Mouse (Mus musculus) stomach, embryonic 15.5 days (tissue): ENCODE measurements around the gene Cct3. TPM values are rescaled to one million over a fixed set of nuclear protein-coding genes. Genes with fewer than 3 reads are reported as not detected.
"Not testable (repeated sequence)": the region's sequence is repeated elsewhere in the genome, so short reads cannot be mapped to it uniquely, and the experiment has no call there.

Experiments
- ATAC-seq: fragments of 200-750 bp; cut with Nextera tagmentation; 2 replicates; pipeline ENCODE4 v1.8.0; 2017; ENCODE audit warnings: low read depth, moderate number of reproducible peaks, moderate TSS enrichment; ENCODE audit not compliant: insufficient read depth, low FRiP score
- H3K27ac ChIP-seq: fragments of 300-500 bp; sonication (generic); 2 replicates; pipeline ENCODE4 v1.5.1; 2015; ENCODE audit warnings: mild to moderate bottlenecking, inconsistent platforms
- H3K27me3 ChIP-seq: fragments of 300-500 bp; sonication (generic); replicated peaks from 2 replicates; pipeline ENCODE4 v1.6.1; 2015; ENCODE audit warnings: inconsistent platforms
- H3K36me3 ChIP-seq: fragments of 300-500 bp; sonication (generic); 2 replicates; pipeline ENCODE4 v1.6.1; 2015; ENCODE audit warnings: inconsistent platforms
- H3K4me1 ChIP-seq: fragments of 300-500 bp; sonication (generic); 2 replicates; pipeline ENCODE4 v1.6.1; 2015; ENCODE audit warnings: inconsistent platforms
- H3K4me2 ChIP-seq: fragments of 300-500 bp; sonication (generic); 2 replicates; pipeline ENCODE4 v1.6.1; 2015; ENCODE audit warnings: mild to moderate bottlenecking, inconsistent platforms
- H3K4me3 ChIP-seq: fragments of 300-500 bp; sonication (generic); replicated peaks from 2 replicates; pipeline ENCODE4 v1.5.1; 2015; ENCODE audit warnings: inconsistent platforms
- H3K9ac ChIP-seq: fragments of 300-500 bp; sonication (generic); 2 replicates; pipeline ENCODE4 v1.6.1; 2015; ENCODE audit warnings: inconsistent platforms
- H3K9me3 ChIP-seq: fragments of 300-500 bp; sonication (generic); 2 replicates; pipeline ENCODE4 v1.6.1; 2016; ENCODE audit warnings: inconsistent platforms
- WGBS: fragments of 180-500 bp; shearing (Covaris S2); methylation state at CpG from one replicate; pipeline ENCODE4 v1.1.7; 2015; 5-methylcytosine and 5-hydroxymethylcytosine counted together
- polyA plus RNA-seq: library from polyadenylated mRNA; unstranded; fragments of >200 nt; fragmentation: Nextera tagmentation; extraction: Ambion mirVana; gene quantifications from 2 replicates; pipeline ENCODE4 v1.2.1, GENCODE M21; 2015

Gene Cct3
- polyA plus RNA-seq, 1 experiment from 2014 or later: 451 TPM

DNA sequence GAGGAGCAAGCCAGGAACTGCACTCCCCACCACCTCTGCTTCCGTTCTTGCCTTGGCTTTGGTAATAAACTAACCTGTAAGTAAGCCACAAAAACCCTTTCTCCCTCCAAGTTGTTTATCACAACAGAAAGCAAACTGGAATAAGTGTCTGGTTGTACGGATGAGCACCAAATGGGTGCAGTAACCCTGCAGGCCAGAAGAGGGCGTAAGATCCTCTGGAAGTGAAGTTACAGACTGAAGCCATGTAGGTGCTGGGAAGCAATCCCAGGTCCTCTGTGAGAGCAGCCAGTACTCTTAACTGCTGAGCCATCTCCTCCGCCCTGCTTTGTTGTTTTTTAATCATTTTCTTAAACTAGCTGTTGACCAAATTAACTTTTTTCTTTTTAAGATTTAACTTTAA is 22.9 kb upstream of the Cct3 start:
- 90% methylated on average over 4 of the region's 4 CpGs for WGBS
- no peaks in the 10 kb centered on the region for H3K27me3 ChIP-seq

DNA sequence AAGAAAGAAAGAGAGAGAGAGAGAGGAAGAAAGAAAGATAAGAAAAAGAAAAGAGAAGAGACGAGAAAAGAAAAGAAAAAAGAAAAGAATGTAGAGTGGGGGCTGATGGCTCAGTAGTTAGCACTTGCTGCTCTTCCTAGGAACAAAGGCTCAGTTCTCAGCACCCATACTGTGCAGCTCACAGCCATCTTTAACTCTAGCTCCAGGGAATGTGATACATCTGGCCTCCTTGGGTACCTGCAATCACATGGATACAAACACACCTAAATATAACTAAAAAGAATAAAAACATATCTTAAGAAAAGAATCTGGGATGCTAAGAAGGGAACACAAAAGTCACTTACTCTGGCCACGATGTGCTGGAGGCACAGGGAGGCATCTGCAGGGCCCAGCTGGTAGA is 20.8 kb upstream of the Cct3 start:
- 69% methylated on average over 2 of the region's 2 CpGs for WGBS
- Histone ChIP-seq H3K4me3 (no peak overlapping the region), H3K4me2 (no peak overlapping the region), H3K9me3 (no peaks in the 10 kb centered on the region), H3K9ac (no peak overlapping the region), H3K27ac (no peak overlapping the region), H3K36me3 (no peaks in the 10 kb centered on the region), H3K27me3 (no peaks in the 10 kb centered on the region), H3K4me1 (no peaks in the 10 kb centered on the region)
- no peak for ATAC-seq

More for the DNA sequence above, 22.9 kb upstream of the Cct3 start:
- Histone ChIP-seq H3K4me3 (no peak overlapping the region), H3K9me3 (no peaks in the 10 kb centered on the region), H3K9ac (no peak overlapping the region), H3K36me3 (no peaks in the 10 kb centered on the region), H3K4me1 (no peaks in the 10 kb centered on the region), H3K27ac (no peak overlapping the region), H3K4me2 (no peak overlapping the region)
- no peak for ATAC-seq

DNA sequence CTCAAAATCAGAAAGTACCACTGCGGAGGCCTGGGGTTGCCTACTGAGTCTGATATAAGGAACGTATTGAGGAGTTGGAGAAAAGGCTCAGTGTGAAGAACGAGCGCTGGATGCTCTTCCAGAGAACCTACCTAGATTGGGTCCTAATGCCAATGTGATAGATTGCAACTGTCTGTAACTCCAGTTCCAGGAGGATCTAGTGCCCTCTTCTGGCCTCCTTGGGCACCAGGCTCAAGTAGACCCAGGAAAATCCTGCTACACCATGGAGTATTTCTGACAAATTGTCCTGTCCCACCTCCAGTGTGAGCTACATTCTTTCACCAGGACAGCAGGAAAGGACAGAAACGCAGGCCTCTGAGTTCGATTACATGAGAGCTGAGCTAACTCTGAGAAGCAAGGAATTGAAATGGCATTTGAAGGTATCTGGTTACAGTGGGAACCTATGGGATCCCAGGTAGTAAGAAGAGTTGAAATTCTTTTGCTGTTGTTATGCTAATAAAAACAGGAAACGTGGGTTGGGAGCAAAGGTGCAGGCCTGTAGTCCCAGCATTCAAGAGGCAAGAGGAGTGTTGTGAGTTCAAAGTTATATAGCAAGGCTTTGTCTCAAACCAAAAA is 20.3 kb upstream of the Cct3 start:
- H3K9me3 ChIP-seq: no peaks in the 10 kb centered on the region
- no peaks in the 10 kb centered on the region for H3K36me3 ChIP-seq
- no peak for ATAC-seq
- no peak overlapping the region for H3K4me3 ChIP-seq
- H3K27me3 ChIP-seq: no peaks in the 10 kb centered on the region
- no peak overlapping the region for H3K9ac ChIP-seq
- WGBS: 40% methylated on average over 7 of the region's 7 CpGs
- no peaks in the 10 kb centered on the region for H3K4me1 ChIP-seq
- no peak overlapping the region for H3K27ac ChIP-seq
- H3K4me2 ChIP-seq: no peak overlapping the region

DNA sequence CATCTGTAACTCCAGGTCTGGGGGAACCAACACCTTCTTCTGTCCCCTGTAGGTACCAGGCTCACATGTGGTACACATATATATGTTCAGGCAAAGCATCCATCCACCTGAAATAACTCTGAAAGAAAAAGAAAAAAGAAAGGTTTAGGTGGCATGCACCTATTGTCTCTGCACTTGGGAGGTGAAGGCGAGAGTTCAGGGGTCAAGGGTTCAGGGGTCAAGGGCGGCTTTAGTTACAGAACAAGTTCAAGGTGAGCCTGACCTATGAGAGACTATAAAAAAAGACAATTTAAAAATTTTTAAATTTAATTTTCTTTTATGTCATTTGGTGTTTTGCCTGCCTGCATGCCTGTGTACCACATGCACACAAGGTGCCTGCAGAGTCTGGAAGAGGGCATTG is 16.9 kb upstream of the Cct3 start:
- no peak overlapping the region for H3K27ac ChIP-seq
- no peak overlapping the region for H3K4me3 ChIP-seq
- no peaks in the 10 kb centered on the region for H3K36me3 ChIP-seq
- no peaks in the 10 kb centered on the region for H3K27me3 ChIP-seq
- no peaks in the 10 kb centered on the region for H3K4me1 ChIP-seq
- no peak overlapping the region for H3K9ac ChIP-seq
- ATAC-seq: no peak
- WGBS: 88% methylated on average over 2 of the region's 2 CpGs
- no peak overlapping the region for H3K4me2 ChIP-seq
- no peaks in the 10 kb centered on the region for H3K9me3 ChIP-seq

DNA sequence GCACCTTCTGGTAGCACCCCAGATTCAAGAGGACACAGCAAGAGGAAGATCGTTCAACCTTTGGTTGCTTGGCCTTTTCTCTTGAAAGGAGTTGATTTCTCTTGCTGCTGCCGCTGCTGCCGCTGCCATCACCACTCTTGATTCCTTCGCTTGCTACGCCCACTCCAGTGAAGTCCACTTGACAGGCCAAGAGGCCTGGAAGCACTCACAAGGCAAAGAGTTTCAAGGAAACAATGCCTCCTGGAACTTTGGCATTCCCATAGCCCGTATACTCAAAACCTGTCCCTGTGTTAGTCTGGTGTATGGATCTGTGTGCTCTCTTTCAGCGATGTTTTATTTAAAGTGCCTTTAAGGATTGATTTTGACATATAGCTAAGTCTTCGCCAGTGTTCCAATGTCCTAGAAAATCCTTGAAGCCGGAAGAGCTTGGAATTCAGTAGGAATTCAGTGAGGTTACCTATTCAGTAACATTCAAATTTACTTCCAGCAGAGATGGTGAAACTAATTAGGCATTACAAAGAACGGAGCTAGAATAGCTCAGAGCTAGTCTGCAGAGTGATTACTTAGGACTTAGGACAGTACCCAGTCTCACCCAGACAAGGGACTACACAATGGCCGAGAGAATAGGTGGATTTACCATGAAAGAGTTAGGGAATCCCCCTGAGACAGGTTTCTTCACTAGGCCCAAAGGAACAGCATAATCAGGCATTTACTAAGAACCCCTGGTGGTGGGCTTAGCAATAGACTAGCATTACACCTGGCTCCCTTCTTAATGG is 15.6 kb upstream of the Cct3 start:
- H3K4me2 ChIP-seq, H3K9ac ChIP-seq, H3K27ac ChIP-seq, ATAC-seq, H3K4me3 ChIP-seq, H3K9me3 ChIP-seq, H3K4me1 ChIP-seq, H3K36me3 ChIP-seq, H3K27me3 ChIP-seq: not testable (repeated sequence)
- WGBS: 71% methylated on average over 11 of the region's 11 CpGs

DNA sequence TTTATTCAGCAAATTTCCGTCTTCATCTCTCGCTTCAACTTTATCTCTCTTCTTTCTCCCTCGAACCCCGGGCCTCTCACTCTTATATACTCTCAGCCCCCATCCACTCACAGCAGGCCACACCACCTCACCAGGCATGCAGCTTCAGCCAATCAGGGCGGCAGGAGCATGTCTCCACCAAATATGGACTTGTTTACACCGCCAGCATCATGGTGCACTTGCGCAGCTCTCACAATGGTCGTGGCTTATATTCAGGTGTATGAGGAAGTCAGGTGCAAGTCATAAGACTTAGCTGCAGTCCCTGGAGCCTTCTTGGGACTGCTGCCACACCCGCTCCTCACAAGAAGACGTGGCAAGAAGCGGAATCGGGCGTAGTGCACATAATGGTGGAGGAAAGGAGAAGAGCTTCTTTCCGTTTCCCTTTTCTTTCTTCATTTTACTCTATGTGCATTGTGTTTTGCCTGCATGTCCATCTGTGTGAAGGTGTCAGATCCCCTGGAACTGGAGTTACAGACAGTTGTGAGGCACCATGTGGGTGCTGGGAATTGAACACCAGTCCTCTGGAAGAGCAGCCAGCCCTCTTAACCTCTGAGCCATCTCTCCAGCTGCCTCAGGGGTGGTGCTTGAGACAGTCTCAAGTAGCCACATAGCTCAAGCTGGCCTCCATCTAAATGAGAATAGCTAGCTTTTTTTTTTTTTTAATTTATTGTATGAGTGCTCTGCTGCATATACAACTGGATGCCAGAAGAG is 11.9 kb upstream of the Cct3 start:
- H3K27me3 ChIP-seq, H3K36me3 ChIP-seq, H3K4me3 ChIP-seq, H3K9ac ChIP-seq, H3K4me1 ChIP-seq, H3K4me2 ChIP-seq, H3K27ac ChIP-seq, H3K9me3 ChIP-seq, ATAC-seq: not testable (repeated sequence)
- WGBS: 91% methylated on average over 14 of the region's 14 CpGs

DNA sequence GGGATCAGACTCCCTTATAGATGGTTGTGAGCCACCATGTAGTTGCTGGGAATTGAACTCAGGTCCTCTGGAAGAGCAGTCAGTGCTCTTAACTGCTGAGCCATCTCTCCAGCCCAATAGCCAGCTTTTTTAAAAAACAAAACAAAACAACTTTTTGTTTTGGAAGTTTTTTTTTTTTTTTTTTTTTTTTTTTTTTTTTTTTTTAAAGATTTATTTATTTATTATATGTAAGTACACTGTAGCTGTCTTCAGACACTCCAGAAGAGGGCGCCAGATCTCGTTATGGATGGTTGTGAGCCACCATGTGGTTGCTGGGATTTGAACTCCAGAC is 11.4 kb upstream of the Cct3 start:
- H3K27me3 ChIP-seq, H3K36me3 ChIP-seq, H3K4me3 ChIP-seq, ATAC-seq, H3K9ac ChIP-seq, H3K9me3 ChIP-seq, H3K4me1 ChIP-seq, H3K4me2 ChIP-seq, H3K27ac ChIP-seq: not testable (repeated sequence)
- WGBS: 75% methylated on average over 2 of the region's 2 CpGs

DNA sequence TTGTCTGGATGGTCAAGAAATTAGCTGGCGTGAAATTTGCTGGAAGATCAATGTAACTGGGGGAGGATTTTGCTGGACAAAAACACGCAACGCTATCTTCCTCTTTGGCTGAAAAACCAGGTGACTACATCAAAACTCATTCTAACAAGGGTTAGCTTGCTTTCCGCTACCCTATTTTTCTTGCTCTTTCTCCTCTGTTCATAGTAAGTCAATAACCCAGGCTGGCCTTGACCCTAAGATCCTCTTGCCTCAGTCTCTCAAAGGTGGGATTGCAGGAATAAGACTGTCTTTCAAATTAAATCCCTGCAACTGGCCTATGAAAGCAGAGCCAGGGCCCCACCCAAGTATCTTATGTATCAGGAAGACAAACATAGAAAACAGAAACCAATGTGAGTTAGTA is 9.8 kb upstream of the Cct3 start, which contains the start of gene Gm38392:
Gene Gm38392, minus strand, starts transcription at position 101 of the 400 bp plus-strand sequence.
- no peak within 1 kb of the TSS for H3K4me3 ChIP-seq
- no peaks in the 10 kb centered on the region for H3K4me1 ChIP-seq
- H3K36me3 ChIP-seq: no peaks in the 10 kb centered on the region
- H3K27me3 ChIP-seq: no peaks in the 10 kb centered on the region
- ATAC-seq: no peak
- no peak within 1 kb of the TSS for H3K27ac ChIP-seq
- no peaks in the 10 kb centered on the region for H3K9me3 ChIP-seq
- no peak within 1 kb of the TSS for H3K9ac ChIP-seq
- H3K4me2 ChIP-seq: no peak within 1 kb of the TSS
- WGBS: 90% methylated on average over 4 of the region's 4 CpGs

DNA sequence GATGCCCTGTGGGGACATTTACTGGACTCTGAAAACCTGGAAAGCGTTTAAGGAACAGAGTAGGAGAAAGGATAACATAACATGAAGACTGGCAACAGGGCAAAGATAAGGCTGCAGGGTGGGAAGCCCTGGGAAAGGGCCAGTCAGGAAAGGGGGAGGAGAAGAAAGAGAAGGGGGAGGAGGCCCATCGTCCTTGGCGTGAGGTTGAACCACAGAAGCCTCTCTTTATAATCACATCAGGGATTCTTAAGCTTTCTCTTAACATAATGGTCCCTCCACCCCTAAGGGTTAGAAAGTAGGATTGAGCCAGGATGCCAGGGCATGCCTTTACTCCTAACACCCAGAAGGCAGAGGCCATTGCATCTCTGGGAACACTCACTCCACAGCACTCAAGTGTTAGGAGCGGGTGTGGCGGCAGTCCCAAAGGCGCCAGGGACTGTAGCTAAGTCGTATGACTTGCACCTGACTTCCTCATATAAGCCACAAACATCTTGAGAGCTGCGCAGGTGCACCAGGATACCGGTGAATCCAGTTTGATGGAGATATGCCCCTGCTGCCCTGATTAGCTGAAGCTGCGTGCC is 8.7 kb upstream of the Cct3 start:
- H3K4me3 ChIP-seq, H3K9ac ChIP-seq, H3K27ac ChIP-seq, H3K4me2 ChIP-seq, H3K9me3 ChIP-seq, H3K27me3 ChIP-seq, H3K4me1 ChIP-seq, H3K36me3 ChIP-seq, ATAC-seq: not testable (repeated sequence)
- WGBS: 74% methylated on average over 10 of the region's 10 CpGs

DNA sequence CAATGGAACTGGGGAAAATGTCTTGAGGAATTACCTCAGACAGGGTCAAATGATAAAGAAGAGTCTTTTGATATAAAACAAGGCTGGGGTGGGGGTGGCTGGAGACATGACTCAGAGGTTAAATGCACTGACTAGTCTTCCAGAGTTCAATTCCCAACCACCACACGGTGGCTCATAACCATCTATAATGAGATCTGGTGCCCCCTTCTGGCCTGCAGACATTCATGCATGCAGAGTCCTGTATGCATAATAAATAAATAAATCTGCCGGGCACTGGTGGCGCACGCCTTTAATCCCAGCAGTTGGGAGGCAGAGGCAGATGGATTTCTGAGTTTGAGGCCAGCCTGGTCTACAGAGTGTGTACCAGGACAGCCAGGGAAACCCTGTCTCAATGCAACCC is 4.9 kb upstream of the Cct3 start:
- Histone ChIP-seq H3K4me2 (no peak overlapping the region), H3K9ac (no peak overlapping the region), H3K36me3 (no peaks in the 10 kb centered on the region), H3K9me3 (no peaks in the 10 kb centered on the region), H3K27ac (no peak overlapping the region), H3K4me3 (no peak overlapping the region), H3K27me3 (no peaks in the 10 kb centered on the region), H3K4me1 (no peaks in the 10 kb centered on the region)
- no peak for ATAC-seq
- WGBS: 67% methylated on average over 4 of the region's 4 CpGs

DNA sequence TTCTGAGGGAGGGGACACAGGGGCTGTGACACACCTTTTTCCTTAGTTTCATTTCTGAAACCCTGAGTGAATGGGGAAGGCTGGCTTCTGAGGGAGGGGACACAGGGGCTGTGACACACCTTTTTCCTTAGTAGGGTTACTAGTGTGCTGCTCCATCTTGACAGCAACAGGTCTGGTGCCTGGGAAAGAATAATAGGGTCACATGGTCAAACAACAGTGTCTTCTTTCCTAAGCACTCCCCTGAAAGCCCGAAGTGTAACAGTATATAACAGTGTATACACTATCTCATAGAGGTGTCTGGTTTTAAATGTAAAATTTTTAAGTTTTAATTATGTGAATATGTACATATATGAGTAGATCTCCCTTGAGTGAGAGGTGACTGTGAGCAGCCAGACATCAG is 1.6 kb upstream of the Cct3 start:
- H3K9ac ChIP-seq, H3K27me3 ChIP-seq, H3K9me3 ChIP-seq, H3K4me1 ChIP-seq, H3K36me3 ChIP-seq, H3K27ac ChIP-seq, H3K4me3 ChIP-seq, ATAC-seq: not testable (repeated sequence)
- peak overlapping the region; percentile 64 for H3K4me2 ChIP-seq
- WGBS: 46% methylated on average over 1 of the region's 1 CpGs

DNA sequence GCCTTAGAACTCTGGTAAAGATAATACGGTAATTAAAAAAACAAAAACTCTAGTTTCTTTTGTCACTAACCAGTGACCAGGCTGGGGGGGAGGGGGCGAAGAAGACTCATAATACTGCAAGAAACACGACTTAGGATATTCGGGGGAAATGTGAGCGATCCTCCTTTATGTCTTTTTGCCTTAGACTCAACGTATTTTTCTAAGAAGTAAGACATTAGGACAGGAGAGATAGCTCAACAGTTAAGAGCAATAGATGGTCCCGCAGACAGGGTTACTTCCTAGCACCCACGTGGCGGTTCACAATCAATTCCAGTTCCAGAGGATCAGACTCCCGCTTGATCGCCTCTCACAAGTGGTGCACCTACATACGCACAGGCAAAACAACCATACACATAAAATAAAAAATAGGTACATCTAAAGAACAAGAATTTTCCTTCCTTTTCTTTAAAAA is 781 bp upstream of the Cct3 start:
- no peaks in the 10 kb centered on the region for H3K27me3 ChIP-seq
- H3K27ac ChIP-seq: peak overlapping the region; percentile 94
- peak overlapping the region; percentile 83 for H3K4me3 ChIP-seq
- ATAC-seq: no peak
- H3K9ac ChIP-seq: peak overlapping the region; percentile 40
- peaks cover 13% of the 10 kb centered on the region for H3K36me3 ChIP-seq
- peaks cover 9% of the 10 kb centered on the region for H3K4me1 ChIP-seq
- H3K4me2 ChIP-seq: peak overlapping the region; percentile 64
- 2% methylated on average over 12 of the region's 12 CpGs for WGBS
- H3K9me3 ChIP-seq: no peaks in the 10 kb centered on the region
